Comparison of ENCODE assay signal across 10 mouse cellular contexts in the genomic region with DNA sequence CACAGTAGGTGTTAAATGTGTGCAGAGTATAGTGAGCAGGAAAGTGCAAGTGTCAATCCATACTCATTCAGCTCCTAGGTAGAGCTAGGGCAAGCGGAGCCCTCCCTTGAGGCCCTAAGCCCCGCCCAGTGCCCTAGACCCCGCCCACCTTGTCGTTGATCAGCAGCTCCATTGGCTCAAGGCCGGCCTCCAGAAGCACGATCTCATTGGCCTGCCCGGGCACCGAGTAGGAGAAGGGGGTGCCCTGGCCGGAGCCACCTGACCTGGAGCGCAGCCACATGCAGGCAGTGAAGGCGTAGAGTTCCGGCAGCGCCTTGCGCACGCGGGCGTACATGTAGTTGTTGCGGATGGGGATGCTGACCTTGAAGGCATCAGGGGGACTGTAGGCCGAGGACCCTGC. TPM values are rescaled to one million over a fixed set of nuclear protein-coding genes. Genes with fewer than 3 reads are reported as not detected.
DNase-seq lines count a peak whose midpoint lies in the region; ATAC-seq and TF ChIP-seq lines count a peak whose summit lies in the region.
"Had no signal": no experiment of that assay in that cellular context is flagged by ENCODE, and none has a peak within 500 bp of the region (broad histone marks: within the 10 kb centered on the region; RNA-seq: fewer than 3 reads in every experiment).

No protein-coding gene starts in this region.

- no peak for TF ChIP-seq CTCF in kidney, adult 2 months (conservative IDR thresholded peaks at IDR 0.05; ENCODE audit: insufficient read depth, insufficient read length, low read depth, low read length)
- no peak for TF ChIP-seq CTCF in brain, embryonic 14.5 days (IDR thresholded peaks at IDR 0.05; ENCODE audit: borderline replicate concordance, extremely low read depth, insufficient read depth, insufficient read length)

- H3K36me3 ChIP-seq in kidney, adult 2 months (ENCODE audit: control insufficient read depth, insufficient read depth, low read length): no peaks in the 10 kb centered on the region
- no peaks in the 10 kb centered on the region for H3K36me3 ChIP-seq in liver, embryonic 13.5 days

- H3K4me2 ChIP-seq in liver, embryonic 13.5 days: no peak overlapping the region

- H3K9me3 ChIP-seq in liver, embryonic 13.5 days (replicated peaks): no peaks in the 10 kb centered on the region

- 32% methylated on average over 19 of the region's 19 CpGs for WGBS in kidney, adult 2 months
- 29% methylated on average over 19 of the region's 19 CpGs for WGBS in liver, embryonic 13.5 days (ENCODE audit: insufficient replicate concordance)

- peak; percentile 25 for DNase-seq in kidney, postnatal 10 days
- no peak for DNase-seq in kidney, adult 2 months
- DNase-seq in ES-CJ7 (ENCODE audit: low read depth, low spot score): peak; percentile 92
- peak; percentile 47 for DNase-seq in brain, embryonic 14.5 days (ENCODE audit: low read depth)
- peak; percentile 16 for DNase-seq in liver, embryonic 13.5 days
- DNase-seq in urinary bladder, postnatal 25 days (ENCODE audit: low spot score): no peak
- no peak for DNase-seq in heart, adult 18-20 months
- DNase-seq: thymus, postnatal 25 days had no signal

- H3K27me3 ChIP-seq in kidney, adult 2 months (replicated peaks; ENCODE audit: control insufficient read depth, insufficient read depth, low read length): no peaks in the 10 kb centered on the region
- H3K27me3 ChIP-seq in liver, embryonic 13.5 days: peaks cover 37% of the 10 kb centered on the region

- no peak overlapping the region for H3K9ac ChIP-seq in liver, embryonic 13.5 days

- no peak overlapping the region for H3K27ac ChIP-seq in kidney, adult 2 months (ENCODE audit: insufficient read depth, low read depth, low read length)
- H3K27ac ChIP-seq in liver, embryonic 13.5 days: no peak overlapping the region

- peak; percentile 34; the same call in 1 of the 2 replicates for ATAC-seq in liver, embryonic 13.5 days (ENCODE audit: low read depth)
- ATAC-seq in granulocyte monocyte progenitor cell, adult 5-6 weeks (replicated peaks; ENCODE audit: poor library complexity, severe bottlenecking): no peak

- TF ChIP-seq POLR2A in kidney, adult 2 months (IDR thresholded peaks at IDR 0.05; ENCODE audit: low read depth, low read length): no peak
- no peak for TF ChIP-seq POLR2A in brain, embryonic 14.5 days (IDR thresholded peaks at IDR 0.05; ENCODE audit: borderline replicate concordance, extremely low read depth, insufficient read depth, insufficient read length, poor library complexity, severe bottlenecking)

- H3K4me3 ChIP-seq in kidney, adult 2 months (ENCODE audit: insufficient read depth, low read depth, low read length): no peak overlapping the region
- H3K4me3 ChIP-seq in liver, embryonic 13.5 days (replicated peaks): no peak overlapping the region

- H3K4me1 ChIP-seq in kidney, adult 2 months (ENCODE audit: control insufficient read depth, insufficient read depth, low read length): no peaks in the 10 kb centered on the region
- H3K4me1 ChIP-seq in liver, embryonic 13.5 days (replicated peaks): no peaks in the 10 kb centered on the region

RNA-seq across cellular contexts. Expression of a gene that starts 12.1 kb away (rescaled TPM):
- polyA plus RNA-seq in kidney, adult 2 months (2012; rRNA removed): 2.0 and 2.1 TPM in 2 replicates
- 20.7 and 53.6 TPM in 2 replicates for polyA plus RNA-seq in brain, embryonic 14.5 days (2012; rRNA removed)
- polyA plus RNA-seq in liver, embryonic 13.5 days (2015; fragmentation: Nextera tagmentation; extraction: Ambion mirVana): 0.12 and 0.13 TPM in 2 replicates
- 0.52 and 0.85 TPM in 2 replicates for total RNA-seq in granulocyte monocyte progenitor cell, adult 5-6 weeks (2014; fragmentation: Nextera tagmentation)
- 0.04 and 0.31 TPM in 2 replicates for total RNA-seq in granulocyte monocyte progenitor cell, adult 5-6 weeks (2017)
- 1 to 10 TPM; 1.4 to 1.5 TPM for total RNA-seq in heart, adult 18-20 months (2021)

RNA-seq across cellular contexts. Expression of a gene that starts 14.8 kb away (rescaled TPM):
- 54.3 and 57.8 TPM in 2 replicates for polyA plus RNA-seq in kidney, adult 2 months (2012; rRNA removed)
- polyA plus RNA-seq in brain, embryonic 14.5 days (2012; rRNA removed): 77.6 and 110 TPM in 2 replicates
- polyA plus RNA-seq in liver, embryonic 13.5 days (2015; fragmentation: Nextera tagmentation; extraction: Ambion mirVana): 9.1 and 10.5 TPM in 2 replicates
- 9.5 and 27.7 TPM in 2 replicates for total RNA-seq in granulocyte monocyte progenitor cell, adult 5-6 weeks (2014; fragmentation: Nextera tagmentation)
- total RNA-seq in granulocyte monocyte progenitor cell, adult 5-6 weeks (2017): 11.6 and 13.5 TPM in 2 replicates
- 10 to 100 TPM; 16.9 to 22.0 TPM for total RNA-seq in heart, adult 18-20 months (2021)

RNA-seq across cellular contexts. Expression of a gene that starts 41.6 kb away (rescaled TPM):
- polyA plus RNA-seq in kidney, adult 2 months (2012; rRNA removed): 0.62 TPM in 1 of 2 replicates, not detected in the other
- 0.53 and 1.8 TPM in 2 replicates for polyA plus RNA-seq in brain, embryonic 14.5 days (2012; rRNA removed)
- polyA plus RNA-seq in liver, embryonic 13.5 days (2015; fragmentation: Nextera tagmentation; extraction: Ambion mirVana): not detected in 2 replicates
- total RNA-seq in granulocyte monocyte progenitor cell, adult 5-6 weeks (2014; fragmentation: Nextera tagmentation): not detected in 2 replicates
- not detected in 2 replicates for total RNA-seq in granulocyte monocyte progenitor cell, adult 5-6 weeks (2017)
- total RNA-seq in heart, adult 18-20 months (2021): 1 to 10 TPM in 1 of 2 experiments, not detected in 1; 1.0 TPM
- total RNA-seq: common myeloid progenitor, adult 5-6 weeks had no signal

RNA-seq across cellular contexts. Expression of a gene that starts 42.0 kb away (rescaled TPM):
- 49.5 and 62.1 TPM in 2 replicates for polyA plus RNA-seq in kidney, adult 2 months (2012; rRNA removed)
- polyA plus RNA-seq in brain, embryonic 14.5 days (2012; rRNA removed): 69.6 and 84.6 TPM in 2 replicates
- 9.7 and 10.2 TPM in 2 replicates for polyA plus RNA-seq in liver, embryonic 13.5 days (2015; fragmentation: Nextera tagmentation; extraction: Ambion mirVana)
- 10.6 and 13.5 TPM in 2 replicates for total RNA-seq in granulocyte monocyte progenitor cell, adult 5-6 weeks (2014; fragmentation: Nextera tagmentation)
- total RNA-seq in granulocyte monocyte progenitor cell, adult 5-6 weeks (2017): 10.8 and 11.6 TPM in 2 replicates
- total RNA-seq in heart, adult 18-20 months (2021): 10 to 100 TPM; 17.2 to 18.2 TPM

RNA-seq across cellular contexts. Expression of a gene that starts 50.1 kb away (rescaled TPM):
- 31.5 and 31.9 TPM in 2 replicates for polyA plus RNA-seq in kidney, adult 2 months (2012; rRNA removed)
- 46.5 and 47.9 TPM in 2 replicates for polyA plus RNA-seq in brain, embryonic 14.5 days (2012; rRNA removed)
- 1.3 and 1.5 TPM in 2 replicates for polyA plus RNA-seq in liver, embryonic 13.5 days (2015; fragmentation: Nextera tagmentation; extraction: Ambion mirVana)
- 120 and 133 TPM in 2 replicates for total RNA-seq in granulocyte monocyte progenitor cell, adult 5-6 weeks (2014; fragmentation: Nextera tagmentation)
- 227 and 268 TPM in 2 replicates for total RNA-seq in granulocyte monocyte progenitor cell, adult 5-6 weeks (2017)
- total RNA-seq in heart, adult 18-20 months (2021): 10 to 100 TPM; 79.1 to 89.1 TPM

Comparison
In these comparisons a context has a peak if more than half of its experiments do, and no peak if none do; other contexts are left out.
1. DNase-seq: peak in kidney, postnatal 10 days (single experiment), ES-CJ7 (single experiment), brain, embryonic 14.5 days (single experiment) and liver, embryonic 13.5 days (single experiment); none in kidney, adult 2 months (single experiment), urinary bladder, postnatal 25 days (single experiment) and heart, adult 18-20 months (0 of 2).